Mouse (Mus musculus) forebrain, embryonic 10.5 days (tissue): ENCODE measurements around the gene Clpx. TPM values are rescaled to one million over a fixed set of nuclear protein-coding genes. Genes with fewer than 3 reads are reported as not detected.
"Not testable (repeated sequence)": the region's sequence is repeated elsewhere in the genome, so short reads cannot be mapped to it uniquely, and the experiment has no call there.

Source experiments
- DNase-seq: peaks from one replicate; pipeline ENCODE4 v3.0.0-alpha.2; 2017; ENCODE audit warnings: low spot score; ENCODE audit errors: extremely low spot score
- H3K27ac ChIP-seq: fragments of 300-500 bp; sonication (generic); 2 replicates; pipeline ENCODE4 v1.5.1; 2016; ENCODE audit warnings: mild to moderate bottlenecking
- H3K27me3 ChIP-seq: fragments of 300-500 bp; sonication (generic); 2 replicates; pipeline ENCODE4 v1.6.1; 2016; ENCODE audit warnings: mild to moderate bottlenecking; ENCODE audit not compliant: poor library complexity, severe bottlenecking
- H3K36me3 ChIP-seq: fragments of 300-500 bp; sonication (generic); replicated peaks from 2 replicates; pipeline ENCODE4 v1.6.1; 2016; ENCODE audit warnings: mild to moderate bottlenecking, moderate library complexity
- H3K4me1 ChIP-seq: fragments of 300-500 bp; sonication (generic); 2 replicates; pipeline ENCODE4 v1.6.1; 2016
- H3K4me3 ChIP-seq: fragments of 300-500 bp; sonication (generic); 2 replicates; pipeline ENCODE4 v1.5.1; 2016; ENCODE audit warnings: mild to moderate bottlenecking, moderate library complexity
- H3K9me3 ChIP-seq: fragments of 300-500 bp; sonication (generic); 2 replicates; pipeline ENCODE4 v1.6.1; 2016; ENCODE audit warnings: mild to moderate bottlenecking, moderate library complexity
- WGBS: fragments of 180-500 bp; shearing (Covaris S2); methylation state at CpG from one replicate; pipeline ENCODE4 v1.1.7; 2016; 5-methylcytosine and 5-hydroxymethylcytosine counted together
- polyA plus RNA-seq: library from polyadenylated mRNA; unstranded; fragments of >200 nt; fragmentation: Nextera tagmentation; extraction: Ambion mirVana; gene quantifications from 2 replicates; pipeline ENCODE4 v1.2.1, GENCODE M21; 2016

Clpx gene
- polyA plus RNA-seq, 1 experiment from 2014 or later, result 42.6 TPM

- Histone ChIP-seq H3K4me3 (no peak overlapping the region), H3K27ac (no peak overlapping the region), H3K36me3 (no peaks in the 10 kb centered on the region), H3K4me1 (peaks cover 30% of the 10 kb centered on the region), H3K9me3 (no peaks in the 10 kb centered on the region), H3K27me3 (peaks cover 26% of the 10 kb centered on the region)
- DNase-seq, result no peak
- 88% methylated on average over 13 of the region's 13 CpGs for WGBS
Measured at GRCm38 (mm10) chr9:65273048-65273809, 20.8 kb upstream of the Clpx start.

- H3K9me3 ChIP-seq, result no peaks in the 10 kb centered on the region
- peaks cover 23% of the 10 kb centered on the region for H3K4me1 ChIP-seq
- H3K27me3 ChIP-seq, result peaks cover 24% of the 10 kb centered on the region
- no peak overlapping the region for H3K4me3 ChIP-seq
- H3K27ac ChIP-seq, result no peak overlapping the region
- 90% methylated on average over 4 of the region's 4 CpGs for WGBS
- no peaks in the 10 kb centered on the region for H3K36me3 ChIP-seq
- no peak for DNase-seq
Measured at GRCm38 (mm10) chr9:65273873-65274272, 20.2 kb upstream of the Clpx start.

DNA sequence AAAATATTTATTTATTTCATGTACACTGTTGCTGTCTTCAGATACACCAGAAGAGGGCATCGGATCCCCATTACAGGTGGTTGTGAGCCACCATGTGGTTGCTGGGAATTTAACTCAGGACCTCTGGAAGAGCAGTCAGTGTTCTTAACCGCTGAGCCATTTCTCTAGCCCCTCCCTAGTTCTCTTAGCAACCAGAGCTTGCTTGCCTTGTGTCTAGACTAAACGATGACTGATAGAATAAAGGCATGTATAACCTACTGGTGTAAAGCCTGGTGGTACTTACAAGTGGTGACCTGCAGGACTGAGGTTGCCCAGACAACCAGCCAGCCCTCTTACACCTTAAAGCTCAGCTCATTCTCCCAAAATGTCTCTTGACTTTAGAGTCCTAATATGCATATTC lies 19.2 kb upstream of the Clpx start:
- not testable (repeated sequence) for H3K4me3 ChIP-seq, H3K36me3 ChIP-seq, H3K9me3 ChIP-seq, H3K27ac ChIP-seq, DNase-seq
- WGBS, result 88% methylated on average over 3 of the region's 3 CpGs
- Histone ChIP-seq H3K4me1 (peaks cover 15% of the 10 kb centered on the region), H3K27me3 (peaks cover 14% of the 10 kb centered on the region)

- no peak overlapping the region for H3K27ac ChIP-seq
- 86% methylated on average over 4 of the region's 4 CpGs for WGBS
- H3K9me3 ChIP-seq, result no peaks in the 10 kb centered on the region
- peaks cover 3% of the 10 kb centered on the region; the same call in 1 of the 2 replicates for H3K27me3 ChIP-seq
- H3K4me3 ChIP-seq, result no peak overlapping the region
- DNase-seq, result no peak
- H3K36me3 ChIP-seq, result no peaks in the 10 kb centered on the region
- H3K4me1 ChIP-seq, result peaks cover 10% of the 10 kb centered on the region
Measured at GRCm38 (mm10) chr9:65275810-65276530, 18.1 kb upstream of the Clpx start.

GRCm38 (mm10) chr9:65281536-65282151 lies 12.4 kb upstream of the Clpx start:
- DNase-seq, result no peak
- Histone ChIP-seq H3K36me3 (no peaks in the 10 kb centered on the region), H3K9me3 (no peaks in the 10 kb centered on the region), H3K4me3 (no peak overlapping the region), H3K4me1 (no peaks in the 10 kb centered on the region), H3K27me3 (no peaks in the 10 kb centered on the region), H3K27ac (no peak overlapping the region)
- WGBS, result 73% methylated on average over 5 of the region's 5 CpGs

DNA sequence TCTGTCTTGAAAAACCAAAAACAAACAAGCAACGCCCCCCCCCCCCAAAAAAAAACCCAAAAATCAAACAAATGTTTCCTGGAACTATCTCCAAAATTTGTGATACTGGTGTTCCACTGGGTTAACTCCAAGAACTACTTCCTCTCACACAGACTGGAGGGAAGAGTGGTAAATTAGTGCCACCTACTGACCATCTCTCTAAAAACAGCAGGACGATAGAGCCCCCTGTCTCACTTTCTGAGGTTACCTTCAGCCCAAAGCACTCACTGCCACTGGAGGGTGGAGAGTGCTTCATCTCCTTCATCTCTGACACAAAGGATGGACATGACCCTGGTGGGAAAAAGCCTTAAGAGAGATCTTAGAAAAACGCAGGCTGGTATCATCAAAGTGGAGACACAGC lies 10.8 kb upstream of the Clpx start:
- Histone ChIP-seq H3K36me3 (no peaks in the 10 kb centered on the region), H3K27ac (no peak overlapping the region), H3K27me3 (no peaks in the 10 kb centered on the region), H3K9me3 (no peaks in the 10 kb centered on the region), H3K4me1 (no peaks in the 10 kb centered on the region), H3K4me3 (no peak overlapping the region)
- peak; percentile 27 for DNase-seq
- WGBS, result 2% methylated on average over 3 of the region's 3 CpGs

GRCm38 (mm10) chr9:65288252-65288651 lies 5.8 kb upstream of the Clpx start:
- H3K9me3 ChIP-seq, DNase-seq, H3K4me3 ChIP-seq, H3K4me1 ChIP-seq, H3K36me3 ChIP-seq, H3K27ac ChIP-seq, H3K27me3 ChIP-seq: not testable (repeated sequence)
- WGBS, result 94% methylated on average over 5 of the region's 5 CpGs

DNA sequence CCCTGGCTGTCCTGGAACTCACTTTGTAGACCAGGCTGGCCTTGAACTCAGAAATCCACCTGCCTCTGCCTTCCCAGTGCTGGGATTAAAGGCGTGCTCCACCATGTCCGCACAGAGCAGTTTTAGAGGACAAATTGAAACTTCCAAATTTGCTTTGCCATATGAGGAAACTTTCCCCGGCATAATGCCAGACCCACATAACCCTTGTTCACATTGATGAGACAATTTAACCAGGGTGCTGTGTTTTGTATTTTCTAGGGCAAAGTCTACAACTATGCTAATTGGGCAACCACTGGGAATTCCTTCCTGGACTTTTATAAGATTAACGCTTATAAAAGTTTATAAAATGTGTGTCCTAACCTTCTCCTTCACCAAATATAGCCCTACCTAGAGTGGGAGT lies 4.1 kb upstream of the Clpx start:
- WGBS, result 91% methylated on average over 4 of the region's 4 CpGs
- Histone ChIP-seq H3K4me1 (peaks cover 16% of the 10 kb centered on the region), H3K9me3 (no peaks in the 10 kb centered on the region), H3K27ac (no peak overlapping the region), H3K36me3 (no peaks in the 10 kb centered on the region), H3K4me3 (no peak overlapping the region), H3K27me3 (no peaks in the 10 kb centered on the region)
- no peak for DNase-seq

DNA sequence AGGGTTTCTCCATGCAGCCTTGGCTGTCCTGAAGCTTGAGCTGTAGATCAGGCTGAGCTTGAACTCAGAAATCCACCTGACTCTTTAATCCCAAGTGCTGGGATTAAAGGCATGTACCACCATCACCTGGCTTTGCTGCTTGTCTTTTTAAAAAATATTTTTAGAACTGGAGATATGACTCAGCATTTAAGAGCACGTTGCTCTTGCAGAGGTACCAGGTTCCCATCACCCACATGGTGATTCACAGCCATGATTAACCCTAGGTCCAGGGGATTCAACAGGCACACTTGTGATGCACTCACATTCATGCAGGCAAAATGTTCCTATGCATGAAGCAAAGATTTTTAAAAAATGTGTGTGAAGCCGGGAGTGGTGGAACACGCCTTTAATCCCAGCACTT lies 1.6 kb upstream of the Clpx start:
- DNase-seq, result no peak
- H3K36me3 ChIP-seq, result peaks cover 10% of the 10 kb centered on the region
- H3K4me1 ChIP-seq, result peaks cover 26% of the 10 kb centered on the region
- 93% methylated on average over 3 of the region's 3 CpGs for WGBS
- H3K4me3 ChIP-seq, result no peak overlapping the region
- H3K27me3 ChIP-seq, result no peaks in the 10 kb centered on the region
- H3K27ac ChIP-seq, result no peak overlapping the region
- no peaks in the 10 kb centered on the region for H3K9me3 ChIP-seq

DNA sequence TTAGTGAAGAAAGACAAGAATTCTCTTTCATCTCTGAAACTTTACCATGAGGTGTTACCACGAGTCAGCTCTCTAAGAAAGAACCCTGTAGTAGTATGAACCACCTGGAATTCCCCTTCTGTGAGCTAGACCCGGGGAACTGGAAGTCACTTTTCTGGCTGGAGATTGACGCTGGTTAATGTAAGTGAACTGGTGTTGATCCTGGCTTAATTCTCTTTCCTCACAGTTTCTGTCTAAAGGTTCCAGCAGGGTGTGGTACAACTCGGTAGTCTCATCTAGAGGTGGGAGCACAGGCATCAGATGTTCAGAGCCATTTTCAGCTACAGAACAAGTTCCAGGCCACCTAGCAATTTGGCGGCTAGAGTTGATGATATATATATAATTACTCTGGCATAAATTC lies 941 bp upstream of the Clpx start:
- H3K27me3 ChIP-seq, result no peaks in the 10 kb centered on the region
- no peak for DNase-seq
- H3K36me3 ChIP-seq, result peaks cover 16% of the 10 kb centered on the region
- peaks cover 26% of the 10 kb centered on the region for H3K4me1 ChIP-seq
- peak overlapping the region; percentile 92 for H3K27ac ChIP-seq
- WGBS, result 51% methylated on average over 5 of the region's 5 CpGs
- H3K4me3 ChIP-seq, result peak overlapping the region; percentile 92
- no peaks in the 10 kb centered on the region for H3K9me3 ChIP-seq

GRCm38 (mm10) chr9:65293580-65293972 lies 484 bp upstream of the Clpx start:
- peaks cover 16% of the 10 kb centered on the region for H3K36me3 ChIP-seq
- WGBS, result 1% methylated on average over 9 of the region's 9 CpGs
- peak overlapping the region; percentile 92 for H3K4me3 ChIP-seq
- no peak for DNase-seq
- H3K4me1 ChIP-seq, result peaks cover 26% of the 10 kb centered on the region
- peak overlapping the region; percentile 92 for H3K27ac ChIP-seq
- H3K27me3 ChIP-seq, result no peaks in the 10 kb centered on the region
- no peaks in the 10 kb centered on the region for H3K9me3 ChIP-seq

GRCm38 (mm10) chr9:65294716-65295378 lies 787 bp downstream of the Clpx start:
- H3K27ac ChIP-seq, result peak overlapping the region; percentile 92
- DNase-seq, result no peak
- no peaks in the 10 kb centered on the region for H3K9me3 ChIP-seq
- no peaks in the 10 kb centered on the region for H3K27me3 ChIP-seq
- H3K4me1 ChIP-seq, result peaks cover 26% of the 10 kb centered on the region
- peak overlapping the region; percentile 92 for H3K4me3 ChIP-seq
- 4% methylated on average over 28 of the region's 28 CpGs for WGBS
- peaks cover 20% of the 10 kb centered on the region for H3K36me3 ChIP-seq
